Mouse (Mus musculus) heart, embryonic 13.5 days (tissue): ENCODE data around the gene Ndufa8. TPM values are rescaled to one million over a fixed set of nuclear protein-coding genes. Genes with fewer than 3 reads are reported as not detected.

Source experiments
- ATAC-seq: fragments of 200-750 bp; cut with Nextera tagmentation; 2 replicates; pipeline ENCODE4 v1.8.0; 2017; ENCODE audit warnings: moderate TSS enrichment; ENCODE audit not compliant: insufficient number of reproducible peaks, low FRiP score, low TSS enrichment; ENCODE audit errors: extremely low read depth
- H3K27ac ChIP-seq: fragments of 300-500 bp; sonication (generic); replicated peaks from 2 replicates; pipeline ENCODE4 v1.5.1; 2015; ENCODE audit warnings: moderate library complexity, mild to moderate bottlenecking, inconsistent platforms
- H3K27me3 ChIP-seq: fragments of 300-500 bp; sonication (generic); replicated peaks from 2 replicates; pipeline ENCODE4 v1.6.1; 2015; ENCODE audit warnings: mild to moderate bottlenecking, inconsistent platforms
- H3K36me3 ChIP-seq: fragments of 300-500 bp; sonication (generic); 2 replicates; pipeline ENCODE4 v1.6.1; 2015; ENCODE audit warnings: mild to moderate bottlenecking, inconsistent platforms
- H3K4me1 ChIP-seq: fragments of 300-500 bp; sonication (generic); 2 replicates; pipeline ENCODE4 v1.6.1; 2015; ENCODE audit warnings: inconsistent platforms
- H3K4me2 ChIP-seq: fragments of 300-500 bp; sonication (generic); 2 replicates; pipeline ENCODE4 v1.6.1; 2015; ENCODE audit warnings: inconsistent platforms, mild to moderate bottlenecking, moderate library complexity
- H3K4me3 ChIP-seq: fragments of 300-500 bp; sonication (generic); 2 replicates; pipeline ENCODE4 v1.5.1; 2015; ENCODE audit warnings: moderate library complexity, mild to moderate bottlenecking, inconsistent platforms
- H3K9ac ChIP-seq: fragments of 300-500 bp; sonication (generic); 2 replicates; pipeline ENCODE4 v1.6.1; 2015; ENCODE audit warnings: inconsistent platforms, mild to moderate bottlenecking, moderate library complexity
- H3K9me3 ChIP-seq: fragments of 300-500 bp; sonication (generic); 2 replicates; pipeline ENCODE4 v1.6.1; 2016; ENCODE audit warnings: inconsistent platforms
- WGBS: fragments of 180-500 bp; shearing (Covaris S2); methylation state at CpG from one replicate; pipeline ENCODE4 v1.1.7; 2015; ENCODE audit warnings: mixed read lengths; 5-methylcytosine and 5-hydroxymethylcytosine counted together
- polyA plus RNA-seq: library from polyadenylated mRNA; unstranded; fragments of >200 nt; fragmentation: Nextera tagmentation; extraction: Ambion mirVana; gene quantifications from 2 replicates; pipeline ENCODE4 v1.2.1, GENCODE M21; 2015

The Ndufa8 gene
- polyA plus RNA-seq, 1 experiment from 2014 or later: 363 TPM

GRCm38 (mm10) chr2:36081446-36081845, 32.2 kb upstream of the Ndufa8 start:
- H3K27ac ChIP-seq: no peak overlapping the region
- 0 out of 2 replicates have a peak, but pooled peaks cover 8% of the 10 kb centered on the region for H3K4me1 ChIP-seq
- H3K36me3 ChIP-seq: no peaks in the 10 kb centered on the region
- no peak for ATAC-seq
- peak overlapping the region; percentile 16; the same call in 1 of the 2 replicates for H3K4me2 ChIP-seq
- 15% methylated on average over 9 of the region's 9 CpGs for WGBS
- no peaks in the 10 kb centered on the region for H3K9me3 ChIP-seq
- no peak overlapping the region for H3K9ac ChIP-seq
- no peak overlapping the region for H3K4me3 ChIP-seq
- peaks cover 95% of the 10 kb centered on the region for H3K27me3 ChIP-seq

DNA sequence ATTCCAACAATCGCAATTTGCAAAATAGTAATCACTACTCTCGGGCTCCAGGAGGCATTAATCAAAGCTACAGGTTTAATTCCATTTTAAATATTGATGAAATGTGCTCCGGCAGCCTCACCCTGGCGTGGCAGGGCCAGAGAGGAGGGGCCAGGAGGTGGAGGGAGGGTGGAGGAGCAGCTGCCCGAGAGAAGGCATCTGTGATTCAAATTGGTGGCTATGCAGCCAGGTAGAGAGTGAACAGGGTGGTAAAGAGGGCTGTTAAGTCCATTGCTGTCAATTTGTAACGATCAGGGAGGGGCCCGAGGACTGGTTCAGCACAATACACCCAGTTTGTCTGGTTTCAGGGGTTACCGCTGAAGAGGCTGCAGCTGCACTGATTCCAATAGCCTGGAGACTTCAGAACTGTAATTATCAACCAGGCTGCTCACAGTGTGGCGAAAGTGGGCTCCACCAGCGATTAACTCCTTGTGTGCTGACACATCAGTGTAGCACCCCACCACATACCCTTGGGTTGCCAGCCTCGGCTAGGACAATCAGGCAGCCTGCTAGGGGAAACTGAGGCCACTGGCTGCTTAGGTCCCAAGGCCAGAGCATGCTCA, 28.1 kb upstream of the Ndufa8 start:
- H3K4me2 ChIP-seq: no peak overlapping the region
- no peaks in the 10 kb centered on the region for H3K36me3 ChIP-seq
- 25% methylated on average over 11 of the region's 11 CpGs for WGBS
- 0 out of 2 replicates have a peak, but pooled peaks cover 8% of the 10 kb centered on the region for H3K4me1 ChIP-seq
- no peak overlapping the region for H3K9ac ChIP-seq
- H3K27me3 ChIP-seq: peaks cover 58% of the 10 kb centered on the region
- no peak for ATAC-seq
- no peaks in the 10 kb centered on the region for H3K9me3 ChIP-seq
- H3K27ac ChIP-seq: no peak overlapping the region
- H3K4me3 ChIP-seq: no peak overlapping the region

DNA sequence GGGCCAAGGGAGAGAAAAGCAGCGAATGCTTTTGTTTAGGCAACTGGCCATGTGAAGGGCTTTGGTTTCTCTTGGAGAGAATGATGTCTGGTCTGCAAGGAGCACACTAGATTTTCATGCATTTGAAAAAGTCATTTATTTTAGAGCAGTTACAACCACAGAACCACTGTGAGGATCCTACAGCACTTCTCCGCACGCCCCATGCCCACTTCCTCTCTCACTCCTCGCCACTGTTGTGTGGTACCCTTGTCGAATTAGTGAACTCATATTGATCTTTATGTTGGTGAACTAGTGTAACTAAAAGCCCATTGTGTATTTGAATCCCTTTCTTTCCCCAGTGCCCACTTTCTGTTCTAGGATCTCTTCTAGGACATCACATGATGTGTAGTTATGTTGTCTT, 26.0 kb upstream of the Ndufa8 start:
- Histone ChIP-seq H3K27ac (no peak overlapping the region), H3K4me3 (no peak overlapping the region), H3K36me3 (no peaks in the 10 kb centered on the region), H3K9me3 (no peaks in the 10 kb centered on the region), H3K4me2 (no peak overlapping the region), H3K27me3 (peaks cover 55% of the 10 kb centered on the region), H3K9ac (no peak overlapping the region), H3K4me1 (no peaks in the 10 kb centered on the region)
- 73% methylated on average over 5 of the region's 5 CpGs for WGBS
- ATAC-seq: no peak

- Histone ChIP-seq H3K4me1 (no peaks in the 10 kb centered on the region), H3K9me3 (no peaks in the 10 kb centered on the region), H3K27ac (no peak overlapping the region), H3K36me3 (no peaks in the 10 kb centered on the region), H3K4me3 (no peak overlapping the region), H3K27me3 (peaks cover 44% of the 10 kb centered on the region), H3K9ac (no peak overlapping the region), H3K4me2 (no peak overlapping the region)
- no peak for ATAC-seq
- WGBS: 45% methylated on average over 3 of the region's 3 CpGs
Measured at GRCm38 (mm10) chr2:36073781-36074180, 24.6 kb upstream of the Ndufa8 start.

DNA sequence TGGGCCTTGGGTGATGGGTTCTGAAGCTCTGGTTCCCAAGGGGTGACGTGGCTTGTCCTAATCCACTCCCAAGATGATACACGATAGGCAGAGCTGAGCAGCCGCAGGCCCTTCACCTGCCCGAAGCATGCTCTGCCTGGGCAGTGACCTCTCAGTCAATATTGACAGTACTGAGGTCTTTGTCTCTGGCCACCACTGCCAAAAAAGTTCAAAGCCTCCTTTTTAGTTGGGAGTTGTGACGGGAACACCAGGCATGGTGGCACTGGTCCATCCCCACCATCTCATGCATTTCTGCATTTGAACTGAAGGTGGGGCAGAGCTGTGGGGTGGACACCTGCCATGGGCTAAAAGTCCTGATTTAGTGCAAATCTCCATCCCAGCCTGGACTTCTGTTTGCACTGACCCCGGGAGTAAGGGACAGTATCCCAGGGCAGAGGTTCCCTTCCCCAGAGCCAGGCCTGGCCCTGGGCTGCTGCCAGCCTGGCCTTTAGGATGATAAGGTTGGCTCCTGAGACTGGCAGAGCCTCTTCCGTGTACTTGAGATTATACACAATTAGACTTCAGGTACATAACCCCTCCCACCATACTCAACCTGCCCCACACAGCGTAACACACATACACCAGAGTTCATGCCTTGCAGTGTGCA, 22.6 kb upstream of the Ndufa8 start:
- Histone ChIP-seq H3K27ac (no peak overlapping the region), H3K4me2 (no peak overlapping the region), H3K9me3 (no peaks in the 10 kb centered on the region), H3K4me3 (no peak overlapping the region), H3K4me1 (no peaks in the 10 kb centered on the region), H3K27me3 (peaks cover 41% of the 10 kb centered on the region), H3K9ac (no peak overlapping the region), H3K36me3 (no peaks in the 10 kb centered on the region)
- ATAC-seq: no peak
- WGBS: 69% methylated on average over 8 of the region's 8 CpGs

DNA sequence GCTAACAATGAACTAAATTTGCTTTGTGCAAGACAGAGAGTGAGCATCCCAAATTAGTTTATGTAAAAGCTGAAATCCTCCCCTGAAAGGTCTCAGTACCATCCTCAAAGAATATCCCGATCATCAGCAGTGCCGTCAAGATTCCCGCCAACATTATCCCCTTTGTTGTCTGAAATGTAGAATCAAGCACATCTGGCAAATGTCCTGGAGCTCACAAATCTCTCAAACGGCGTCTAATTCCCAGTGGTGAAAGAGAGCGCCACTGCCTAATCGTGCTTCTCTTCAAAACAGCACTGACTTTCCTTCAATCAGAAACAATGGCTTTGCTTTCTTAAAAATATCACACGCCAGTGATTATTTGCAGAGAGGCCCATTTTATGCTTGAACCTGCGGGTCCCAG, 17.9 kb upstream of the Ndufa8 start:
- Histone ChIP-seq H3K36me3 (no peaks in the 10 kb centered on the region), H3K4me2 (no peak overlapping the region), H3K27ac (no peak overlapping the region), H3K9me3 (no peaks in the 10 kb centered on the region), H3K27me3 (peaks cover 37% of the 10 kb centered on the region), H3K9ac (no peak overlapping the region), H3K4me1 (no peaks in the 10 kb centered on the region), H3K4me3 (no peak overlapping the region)
- WGBS: 56% methylated on average over 9 of the region's 9 CpGs
- no peak for ATAC-seq

DNA sequence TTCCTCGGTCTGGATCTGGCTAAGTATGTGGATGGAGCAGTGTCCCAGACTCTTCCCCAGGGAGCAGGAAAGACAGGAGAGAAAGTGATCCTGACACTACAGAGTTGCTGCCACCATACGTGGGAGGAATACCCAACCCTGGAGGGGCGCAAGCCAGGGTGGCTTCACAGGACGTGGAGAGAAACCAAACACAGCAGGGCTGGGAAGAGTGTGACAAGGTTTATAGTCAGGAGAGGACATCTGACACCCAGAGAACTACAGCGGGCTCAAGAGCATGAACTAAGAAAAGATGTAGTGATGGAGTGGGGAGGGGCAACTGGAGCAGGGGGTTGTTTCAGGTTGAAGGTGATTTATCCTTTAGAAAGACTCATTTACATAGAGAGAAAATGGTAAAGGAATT, 12.2 kb upstream of the Ndufa8 start:
- Histone ChIP-seq H3K9ac (no peak overlapping the region), H3K4me2 (no peak overlapping the region), H3K27ac (no peak overlapping the region), H3K4me3 (no peak overlapping the region), H3K4me1 (no peaks in the 10 kb centered on the region), H3K9me3 (no peaks in the 10 kb centered on the region), H3K36me3 (no peaks in the 10 kb centered on the region), H3K27me3 (peaks cover 3% of the 10 kb centered on the region)
- no peak for ATAC-seq
- WGBS: 52% methylated on average over 5 of the region's 5 CpGs

DNA sequence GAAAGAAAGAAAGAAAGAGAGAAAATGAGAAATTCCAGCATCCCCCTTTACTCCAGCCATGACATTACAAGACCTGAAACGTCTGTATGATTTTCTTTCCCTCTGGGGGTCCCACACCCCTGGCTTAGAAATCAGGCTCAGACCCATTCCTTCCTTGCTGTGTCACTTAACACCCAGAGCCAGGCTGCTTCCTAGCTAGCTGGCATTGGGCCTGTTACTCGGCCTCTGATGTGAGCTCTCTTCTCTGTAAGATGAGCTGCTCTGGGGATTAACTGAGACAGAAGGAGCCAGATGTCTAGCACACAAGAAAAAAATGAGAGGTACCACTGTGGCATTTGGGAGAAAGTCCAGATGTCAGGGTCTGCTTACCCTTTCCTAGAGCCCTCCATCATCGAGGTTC, 7.0 kb upstream of the Ndufa8 start:
- ATAC-seq: no peak
- no peak overlapping the region for H3K4me2 ChIP-seq
- no peak overlapping the region for H3K9ac ChIP-seq
- no peaks in the 10 kb centered on the region for H3K36me3 ChIP-seq
- peaks cover 9% of the 10 kb centered on the region for H3K27me3 ChIP-seq
- no peaks in the 10 kb centered on the region for H3K9me3 ChIP-seq
- H3K4me1 ChIP-seq: peaks cover 10% of the 10 kb centered on the region
- no peak overlapping the region for H3K27ac ChIP-seq
- no peak overlapping the region for H3K4me3 ChIP-seq
- 35% methylated on average over 3 of the region's 3 CpGs for WGBS

DNA sequence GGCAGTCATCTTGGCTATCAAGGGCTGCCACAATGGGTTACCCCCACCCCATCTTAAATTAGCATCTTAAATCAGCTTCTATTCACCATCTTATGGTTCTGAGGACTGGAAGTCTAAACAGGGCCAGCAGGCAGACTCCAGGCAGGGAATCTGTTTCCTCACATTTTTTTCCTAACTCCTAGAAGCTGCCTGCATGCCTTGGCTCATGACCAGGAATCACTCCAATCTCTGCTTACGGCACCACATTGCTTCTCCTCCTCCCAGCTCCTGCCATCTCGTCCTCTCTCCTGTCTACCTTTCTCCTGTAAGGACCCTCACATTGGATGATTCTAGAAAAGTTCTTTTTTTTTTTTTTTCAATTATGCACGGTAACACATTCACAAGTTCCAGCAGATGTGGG, 4.0 kb upstream of the Ndufa8 start:
- Histone ChIP-seq H3K27me3 (peaks cover 6% of the 10 kb centered on the region), H3K9ac (no peak overlapping the region), H3K36me3 (no peaks in the 10 kb centered on the region), H3K4me1 (peaks cover 18% of the 10 kb centered on the region), H3K4me3 (no peak overlapping the region), H3K9me3 (no peaks in the 10 kb centered on the region), H3K27ac (no peak overlapping the region), H3K4me2 (no peak overlapping the region)
- WGBS: 38% methylated on average over 3 of the region's 3 CpGs
- ATAC-seq: no peak

DNA sequence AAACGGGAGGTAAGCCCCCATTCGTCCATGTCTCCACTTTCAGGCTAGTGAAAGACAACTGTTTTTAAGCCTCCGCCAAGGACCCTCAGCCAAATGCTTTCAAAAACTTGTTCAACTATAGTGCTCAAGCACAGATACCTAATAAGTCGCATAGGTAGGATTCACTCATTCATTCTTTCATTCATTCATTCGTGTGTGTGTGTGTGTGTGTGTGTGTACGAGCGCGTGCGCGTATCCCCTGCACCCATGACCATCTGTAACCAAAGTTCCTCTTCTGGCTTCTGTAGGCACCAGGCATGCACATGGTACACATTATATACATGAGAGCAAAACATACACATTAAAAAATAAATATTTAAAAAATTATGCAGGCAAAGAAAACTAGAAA, 355 bp upstream of the Ndufa8 start:
- Histone ChIP-seq H3K4me3 (peak overlapping the region; percentile 95), H3K9ac (no peak overlapping the region), H3K27ac (no peak overlapping the region), H3K27me3 (peaks cover 6% of the 10 kb centered on the region; the same call in 1 of the 2 replicates), H3K9me3 (no peaks in the 10 kb centered on the region), H3K4me1 (peaks cover 37% of the 10 kb centered on the region), H3K36me3 (peaks cover 18% of the 10 kb centered on the region), H3K4me2 (peak overlapping the region; percentile 87)
- WGBS: 43% methylated on average over 10 of the region's 10 CpGs
- no peak for ATAC-seq

DNA sequence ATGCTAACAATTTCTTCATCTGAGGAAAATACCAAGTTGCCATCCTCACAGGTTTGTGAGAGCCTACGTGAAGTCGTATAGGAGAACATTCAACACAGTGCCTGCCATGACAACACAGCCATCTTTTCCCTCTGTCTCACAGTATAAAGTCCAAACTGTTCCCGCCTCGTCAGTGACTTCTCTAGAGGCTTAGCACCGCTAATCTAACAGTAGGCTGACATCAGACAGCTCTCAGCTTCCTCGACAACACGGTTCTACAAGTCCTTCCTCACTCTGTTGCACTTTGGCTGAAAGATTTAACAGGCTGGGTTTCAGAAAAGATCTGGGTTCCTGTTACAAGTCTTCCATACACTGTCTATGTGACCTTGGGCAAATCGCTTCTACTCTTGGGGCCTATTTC, 1.0 kb downstream of the Ndufa8 start:
- Histone ChIP-seq H3K9me3 (no peaks in the 10 kb centered on the region), H3K4me1 (peaks cover 31% of the 10 kb centered on the region), H3K9ac (peak overlapping the region; percentile 96), H3K4me3 (peak overlapping the region; percentile 95), H3K4me2 (peak overlapping the region; percentile 87), H3K27me3 (no peaks in the 10 kb centered on the region), H3K36me3 (peaks cover 30% of the 10 kb centered on the region), H3K27ac (peak overlapping the region; percentile 77)
- ATAC-seq: no peak
- 38% methylated on average over 8 of the region's 8 CpGs for WGBS

DNA sequence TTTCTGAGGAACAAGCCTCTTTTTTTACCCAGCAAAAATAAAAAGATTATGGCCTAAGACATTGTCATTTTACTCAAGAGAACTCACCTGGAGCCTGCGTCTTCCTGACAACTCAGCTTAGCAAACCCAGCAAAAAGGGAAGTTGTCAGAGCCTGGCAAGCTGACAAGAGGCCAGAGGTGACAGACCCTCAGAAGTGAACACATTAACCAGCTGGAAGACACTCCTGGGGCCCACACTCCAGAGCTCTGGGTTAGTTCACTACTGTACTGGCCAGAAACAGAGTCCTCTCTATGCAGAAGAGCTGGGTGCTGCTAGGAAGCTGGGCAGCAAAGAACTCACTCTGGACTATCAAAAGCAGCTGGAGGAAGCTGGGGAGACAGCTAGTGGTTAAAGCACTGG, 8.3 kb downstream of the Ndufa8 start:
- H3K9ac ChIP-seq: peak overlapping the region; percentile 50; the same call in 1 of the 2 replicates

More for the DNA sequence above, 8.3 kb downstream of the Ndufa8 start:
- ATAC-seq: no peak
- H3K4me2 ChIP-seq: no peak overlapping the region
- H3K9me3 ChIP-seq: no peaks in the 10 kb centered on the region
- H3K27ac ChIP-seq: peak overlapping the region; percentile 24; the same call in 1 of the 2 replicates
- 65% methylated on average over 1 of the region's 1 CpGs for WGBS
- H3K27me3 ChIP-seq: no peaks in the 10 kb centered on the region
- peaks cover 77% of the 10 kb centered on the region for H3K36me3 ChIP-seq
- no peak overlapping the region for H3K4me3 ChIP-seq
- peaks cover 33% of the 10 kb centered on the region for H3K4me1 ChIP-seq
